Mouse (Mus musculus) embryonic facial prominence, embryonic 11.5 days (tissue): ENCODE measurements around the gene Gm20388. TPM values are rescaled to one million over a fixed set of nuclear protein-coding genes. Genes with fewer than 3 reads are reported as not detected.

Experiments
- ATAC-seq: fragments of 200-750 bp; cut with Nextera tagmentation; replicated peaks from 2 replicates; pipeline ENCODE4 v1.8.0; 2017; ENCODE audit warnings: low read depth; ENCODE audit not compliant: insufficient number of reproducible peaks, low FRiP score, low TSS enrichment
- DNase-seq: peaks from one replicate; pipeline ENCODE4 v3.0.0-alpha.2; 2015; ENCODE audit warnings: low spot score
- H3K27ac ChIP-seq: fragments of 300-500 bp; sonication (generic); replicated peaks from 2 replicates; pipeline ENCODE4 v1.5.1; 2014; ENCODE audit warnings: mild to moderate bottlenecking, low read depth, low read length, control low read depth
- H3K27me3 ChIP-seq: fragments of 300-500 bp; sonication (generic); 2 replicates; pipeline ENCODE4 v1.6.1; 2014; ENCODE audit warnings: mild to moderate bottlenecking, low read length, moderate library complexity, mixed read lengths; ENCODE audit not compliant: control insufficient read depth, insufficient read depth
- H3K36me3 ChIP-seq: fragments of 300-500 bp; sonication (generic); replicated peaks from 2 replicates; pipeline ENCODE4 v1.6.1; 2014; ENCODE audit warnings: low read depth, mild to moderate bottlenecking, low read length, moderate library complexity, mixed read lengths; ENCODE audit not compliant: control insufficient read depth, insufficient read depth
- H3K4me1 ChIP-seq: fragments of 300-500 bp; sonication (generic); 2 replicates; pipeline ENCODE4 v1.6.1; 2014; ENCODE audit warnings: low read length, mixed read lengths; ENCODE audit not compliant: control insufficient read depth, insufficient read depth
- H3K4me2 ChIP-seq: fragments of 300-500 bp; sonication (generic); 2 replicates; pipeline ENCODE4 v1.6.1; 2014; ENCODE audit warnings: low read depth, mild to moderate bottlenecking, control low read depth, low read length, moderate library complexity
- H3K4me3 ChIP-seq: fragments of 300-500 bp; sonication (generic); 2 replicates; pipeline ENCODE4 v1.5.1; 2014; ENCODE audit warnings: low read depth, low read length, control low read depth
- H3K9ac ChIP-seq: fragments of 300-500 bp; sonication (generic); replicated peaks from 2 replicates; pipeline ENCODE4 v1.6.1; 2014; ENCODE audit warnings: mild to moderate bottlenecking, control low read depth, low read length
- H3K9me3 ChIP-seq: fragments of 300-500 bp; sonication (generic); replicated peaks from 2 replicates; pipeline ENCODE4 v1.6.1; 2016; ENCODE audit warnings: mild to moderate bottlenecking, low read length, inconsistent platforms, mixed read lengths; ENCODE audit not compliant: control insufficient read depth
- WGBS: fragments of 180-500 bp; shearing (Covaris S2); extraction: QIAGEN DNeasy Blood & Tissue Kit; methylation state at CpG from one replicate; pipeline ENCODE4 v1.1.7; 2014; 5-methylcytosine and 5-hydroxymethylcytosine counted together
- polyA plus RNA-seq: library from polyadenylated mRNA; unstranded; fragments of >200 nt; fragmentation: Nextera tagmentation; extraction: Ambion mirVana; gene quantifications from 2 replicates; pipeline ENCODE4 v1.2.1, GENCODE M21; 2014

Gm20388 gene
- polyA plus RNA-seq, 1 experiment from 2014 or later: 3.1 TPM

- Histone ChIP-seq H3K4me1 (no peaks in the 10 kb centered on the region), H3K4me3 (no peak overlapping the region), H3K9me3 (no peaks in the 10 kb centered on the region), H3K36me3 (no peaks in the 10 kb centered on the region), H3K4me2 (no peak overlapping the region), H3K27ac (no peak overlapping the region), H3K27me3 (no peaks in the 10 kb centered on the region), H3K9ac (no peak overlapping the region)
- ATAC-seq (no peak), DNase-seq (no peak)
- WGBS: 42% methylated on average over 5 of the region's 5 CpGs
These were observed 2451.6 kb downstream of the Gm20388 start for GRCm38 (mm10) chr8:122362271-122362670.

- Histone ChIP-seq H3K9ac (no peak overlapping the region), H3K27ac (no peak overlapping the region), H3K27me3 (no peaks in the 10 kb centered on the region), H3K36me3 (no peaks in the 10 kb centered on the region), H3K9me3 (no peaks in the 10 kb centered on the region), H3K4me1 (no peaks in the 10 kb centered on the region), H3K4me3 (no peak overlapping the region), H3K4me2 (no peak overlapping the region)
- WGBS: 36% methylated on average over 7 of the region's 8 CpGs
- DNase-seq: no peak
- no peak for ATAC-seq
These were observed 2452.3 kb downstream of the Gm20388 start for GRCm38 (mm10) chr8:122362967-122363366.

GRCm38 (mm10) chr8:122368494-122368893 lies 2457.9 kb downstream of the Gm20388 start:
- H3K36me3 ChIP-seq: no peaks in the 10 kb centered on the region
- H3K9ac ChIP-seq: no peak overlapping the region
- DNase-seq (no peak), ATAC-seq (no peak)
- H3K27me3 ChIP-seq: no peaks in the 10 kb centered on the region
- H3K4me2 ChIP-seq: no peak overlapping the region
- H3K9me3 ChIP-seq: no peaks in the 10 kb centered on the region
- WGBS: 76% methylated on average over 10 of the region's 10 CpGs
- no peak overlapping the region for H3K27ac ChIP-seq
- no peaks in the 10 kb centered on the region for H3K4me1 ChIP-seq
- H3K4me3 ChIP-seq: no peak overlapping the region

- no peak overlapping the region for H3K27ac ChIP-seq
- 15% methylated on average over 9 of the region's 9 CpGs for WGBS
- no peaks in the 10 kb centered on the region for H3K4me1 ChIP-seq
- no peak overlapping the region for H3K9ac ChIP-seq
- DNase-seq: peak; percentile 77
- H3K4me3 ChIP-seq: no peak overlapping the region
- H3K27me3 ChIP-seq: no peaks in the 10 kb centered on the region
- H3K36me3 ChIP-seq: no peaks in the 10 kb centered on the region; the same call in 1 of the 2 replicates
- 0 out of 2 replicates have a peak, but pooled peaks have one; percentile 30 for ATAC-seq
- H3K9me3 ChIP-seq: no peaks in the 10 kb centered on the region
- H3K4me2 ChIP-seq: no peak overlapping the region
These were observed 2459.0 kb downstream of the Gm20388 start for GRCm38 (mm10) chr8:122369665-122370064.

- Histone ChIP-seq H3K27me3 (no peaks in the 10 kb centered on the region), H3K36me3 (no peaks in the 10 kb centered on the region; the same call in 1 of the 2 replicates), H3K9me3 (no peaks in the 10 kb centered on the region), H3K4me1 (no peaks in the 10 kb centered on the region), H3K9ac (no peak overlapping the region), H3K4me3 (no peak overlapping the region), H3K27ac (no peak overlapping the region), H3K4me2 (no peak overlapping the region)
- 75% methylated on average over 6 of the region's 6 CpGs for WGBS
- DNase-seq (no peak), ATAC-seq (no peak)
These were observed 2461.1 kb downstream of the Gm20388 start for GRCm38 (mm10) chr8:122371706-122372105.

- 93% methylated on average over 7 of the region's 7 CpGs for WGBS
- H3K4me3 ChIP-seq: no peak overlapping the region
- DNase-seq: no peak
These were observed 2464.7 kb downstream of the Gm20388 start for GRCm38 (mm10) chr8:122375320-122375719.

GRCm38 (mm10) chr8:122375751-122376364 lies 2465.2 kb downstream of the Gm20388 start:
- peak overlapping the region; percentile 36 for H3K4me2 ChIP-seq
- ATAC-seq (peak; percentile 54; the same call in 1 of the 2 replicates), DNase-seq (no peak)
- no peaks in the 10 kb centered on the region for H3K27me3 ChIP-seq
- H3K36me3 ChIP-seq: no peaks in the 10 kb centered on the region; the same call in 1 of the 2 replicates
- H3K4me3 ChIP-seq: peak overlapping the region; percentile 93
- no peak overlapping the region for H3K27ac ChIP-seq
- H3K9ac ChIP-seq: peak overlapping the region; percentile 39
- 0 out of 2 replicates have a peak, but pooled peaks cover 2% of the 10 kb centered on the region for H3K4me1 ChIP-seq
- no peaks in the 10 kb centered on the region for H3K9me3 ChIP-seq
- WGBS: 25% methylated on average over 13 of the region's 13 CpGs

More at GRCm38 (mm10) chr8:122375320-122375719, 2464.7 kb downstream of the Gm20388 start:
- no peak for ATAC-seq
- H3K36me3 ChIP-seq: no peaks in the 10 kb centered on the region; the same call in 1 of the 2 replicates
- H3K9ac ChIP-seq: no peak overlapping the region
- no peaks in the 10 kb centered on the region for H3K27me3 ChIP-seq
- H3K9me3 ChIP-seq: no peaks in the 10 kb centered on the region
- 0 out of 2 replicates have a peak, but pooled peaks cover 2% of the 10 kb centered on the region for H3K4me1 ChIP-seq
- no peak overlapping the region for H3K27ac ChIP-seq
- no peak overlapping the region for H3K4me2 ChIP-seq
